Mouse (Mus musculus) hindbrain, postnatal 0 days (tissue): ENCODE data around the gene Smpx. TPM values are rescaled to one million over a fixed set of nuclear protein-coding genes. Genes with fewer than 3 reads are reported as not detected.

Experiments used
- ATAC-seq: fragments of 200-750 bp; cut with Nextera tagmentation; 2 replicates; pipeline ENCODE4 v1.8.0; 2017; ENCODE audit warnings: mild to moderate bottlenecking, moderate TSS enrichment, moderate library complexity
- DNase-seq: peaks from one replicate; pipeline ENCODE4 v3.0.0-alpha.2; 2015; ENCODE audit warnings: low spot score
- H3K27ac ChIP-seq: fragments of 300-500 bp; sonication (generic); 2 replicates; pipeline ENCODE4 v1.5.1; 2014; ENCODE audit warnings: mild to moderate bottlenecking
- H3K27me3 ChIP-seq: fragments of 300-500 bp; sonication (generic); 2 replicates; pipeline ENCODE4 v1.6.1; 2014; ENCODE audit warnings: low read length, mixed read lengths; ENCODE audit not compliant: insufficient read depth
- H3K36me3 ChIP-seq: fragments of 300-500 bp; sonication (generic); 2 replicates; pipeline ENCODE4 v1.6.1; 2014; ENCODE audit warnings: low read length, mixed read lengths; ENCODE audit not compliant: insufficient read depth
- H3K4me1 ChIP-seq: fragments of 300-500 bp; sonication (generic); 2 replicates; pipeline ENCODE4 v1.6.1; 2014; ENCODE audit warnings: antibody characterized with exemption, low read length, mixed read lengths; ENCODE audit not compliant: insufficient read depth
- H3K4me2 ChIP-seq: fragments of 300-500 bp; sonication (generic); 2 replicates; pipeline ENCODE4 v1.6.1; 2014; ENCODE audit warnings: low read depth, mild to moderate bottlenecking, low read length, moderate library complexity, mixed read lengths
- H3K4me3 ChIP-seq: fragments of 300-500 bp; sonication (generic); 2 replicates; pipeline ENCODE4 v1.5.1; 2014; ENCODE audit warnings: low read length
- H3K9ac ChIP-seq: fragments of 300-500 bp; sonication (generic); replicated peaks from 2 replicates; pipeline ENCODE4 v1.6.1; 2014; ENCODE audit warnings: mild to moderate bottlenecking, low read length, moderate library complexity, mixed read lengths
- H3K9me3 ChIP-seq: fragments of 300-500 bp; sonication (generic); 2 replicates; pipeline ENCODE4 v1.6.1; 2016; ENCODE audit warnings: low read length, mixed read lengths
- CTCF ChIP-seq: IDR thresholded peaks from 2 replicates; pipeline ENCODE4 v1.5.1; 2016; ENCODE audit warnings: antibody characterized with exemption, control low read depth, low read depth
- WGBS: fragments of 180-500 bp; shearing (Covaris S2); extraction: QIAGEN DNeasy Blood & Tissue Kit; methylation state at CpG from one replicate; pipeline ENCODE4 v1.1.7; 2014; 5-methylcytosine and 5-hydroxymethylcytosine counted together
- polyA plus RNA-seq: library from polyadenylated mRNA; unstranded; fragments of >200 nt; fragmentation: Nextera tagmentation; extraction: Ambion mirVana; gene quantifications from 2 replicates; pipeline ENCODE4 v1.2.1, GENCODE M21; 2015
- total RNA-seq: library from RNA; depleted of rRNA; stranded (reverse); fragments of >200 nt; gene quantifications from 2 replicates; pipeline ENCODE4 v1.2.3, GENCODE M21; 2014; rRNA removed

Smpx gene
- total and polyA plus RNA-seq, 2 experiments from 2014 or later: 0.63 TPM; not detected in 1

DNA sequence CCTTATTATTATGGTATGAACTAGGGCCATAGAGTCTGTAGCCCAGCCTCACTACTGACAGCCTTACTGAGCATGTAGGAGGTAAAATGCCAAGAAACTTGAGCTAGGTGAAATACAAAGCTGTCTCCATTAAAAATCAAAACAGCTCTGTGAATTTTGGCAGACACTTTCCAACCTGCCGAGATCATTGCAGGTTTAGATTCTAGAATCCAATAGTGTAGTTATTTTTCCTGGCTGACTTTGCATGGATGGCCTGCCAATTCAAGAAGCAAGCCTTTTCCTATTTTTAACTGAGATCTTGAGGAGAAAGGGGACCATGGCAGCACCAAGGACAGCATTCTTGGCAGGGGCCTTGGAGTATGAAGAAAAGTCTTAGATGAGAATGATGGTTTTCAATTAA is 35.6 kb downstream of the Smpx start:
- no peak for ATAC-seq
- TF ChIP-seq CTCF: no peak
- DNase-seq: no peak
- H3K9ac ChIP-seq: no peak overlapping the region
- WGBS: 56% methylated on average over 1 of the region's 1 CpGs
- no peak overlapping the region for H3K4me2 ChIP-seq
- no peaks in the 10 kb centered on the region for H3K4me1 ChIP-seq
- no peak overlapping the region for H3K27ac ChIP-seq
- H3K36me3 ChIP-seq: no peaks in the 10 kb centered on the region
- H3K9me3 ChIP-seq: no peaks in the 10 kb centered on the region
- H3K4me3 ChIP-seq: no peak overlapping the region
- H3K27me3 ChIP-seq: no peaks in the 10 kb centered on the region

- Histone ChIP-seq H3K9ac (no peak overlapping the region), H3K27ac (no peak overlapping the region), H3K9me3 (no peaks in the 10 kb centered on the region), H3K4me2 (no peak overlapping the region), H3K27me3 (no peaks in the 10 kb centered on the region), H3K36me3 (no peaks in the 10 kb centered on the region), H3K4me3 (no peak overlapping the region), H3K4me1 (no peaks in the 10 kb centered on the region)
- no peak for TF ChIP-seq CTCF
- DNase-seq (no peak), ATAC-seq (no peak)
- WGBS: 83% methylated on average over 10 of the region's 10 CpGs
Measured at GRCm38 (mm10) chrX:157747815-157748544, 49.3 kb downstream of the Smpx start.

GRCm38 (mm10) chrX:157754559-157754958 is 55.8 kb downstream of the Smpx start:
- Histone ChIP-seq H3K36me3 (no peaks in the 10 kb centered on the region), H3K9me3 (no peaks in the 10 kb centered on the region), H3K4me1 (no peaks in the 10 kb centered on the region), H3K4me2 (no peak overlapping the region), H3K27me3 (no peaks in the 10 kb centered on the region), H3K27ac (no peak overlapping the region), H3K9ac (no peak overlapping the region), H3K4me3 (no peak overlapping the region)
- DNase-seq (no peak), ATAC-seq (no peak)
- no peak for TF ChIP-seq CTCF
- 67% methylated on average over 4 of the region's 4 CpGs for WGBS

- no peak for DNase-seq
- Histone ChIP-seq H3K36me3 (no peaks in the 10 kb centered on the region), H3K9me3 (no peaks in the 10 kb centered on the region), H3K4me3 (no peak overlapping the region), H3K27me3 (no peaks in the 10 kb centered on the region), H3K27ac (no peak overlapping the region), H3K4me2 (no peak overlapping the region), H3K9ac (no peak overlapping the region), H3K4me1 (no peaks in the 10 kb centered on the region)
- no peak for TF ChIP-seq CTCF
- WGBS: 81% methylated on average over 3 of the region's 3 CpGs
- ATAC-seq: no peak
Measured at GRCm38 (mm10) chrX:157762542-157762941, 63.8 kb downstream of the Smpx start.

GRCm38 (mm10) chrX:157801669-157802068 is 103.0 kb downstream of the Smpx start:
- no peak overlapping the region for H3K4me2 ChIP-seq
- no peaks in the 10 kb centered on the region for H3K9me3 ChIP-seq
- TF ChIP-seq CTCF: no peak
- no peak overlapping the region for H3K27ac ChIP-seq
- no peaks in the 10 kb centered on the region for H3K27me3 ChIP-seq
- H3K9ac ChIP-seq: no peak overlapping the region
- no peaks in the 10 kb centered on the region for H3K4me1 ChIP-seq
- DNase-seq: no peak
- WGBS: 87% methylated on average over 2 of the region's 2 CpGs
- no peak overlapping the region for H3K4me3 ChIP-seq
- ATAC-seq: no peak
- H3K36me3 ChIP-seq: no peaks in the 10 kb centered on the region

Other genes starting within 250 kb of the Smpx start
- gene Sms, start 206.6 kb upstream of the Smpx start, total RNA-seq: 94.5 and 109 TPM in 2 replicates
- 174 and 179 TPM in 2 replicates for gene Sms, start 206.6 kb upstream of the Smpx start, polyA plus RNA-seq
- gene Yy2, start 129.9 kb upstream of the Smpx start, total RNA-seq: 1.4 and 3.3 TPM in 2 replicates
- gene Yy2, start 129.9 kb upstream of the Smpx start, polyA plus RNA-seq: 1.0 and 2.8 TPM in 2 replicates
- gene Mbtps2, start 100.2 kb upstream of the Smpx start, total RNA-seq: 10.3 and 14.5 TPM in 2 replicates
- 21.6 and 22.6 TPM in 2 replicates for gene Mbtps2, start 100.2 kb upstream of the Smpx start, polyA plus RNA-seq
- gene Klhl34, start 119.5 kb downstream of the Smpx start, total RNA-seq: 0.07 TPM in 1 of 2 replicates, not detected in the other
- gene Klhl34, start 119.5 kb downstream of the Smpx start, polyA plus RNA-seq: 0.73 and 1.4 TPM in 2 replicates